Mouse (Mus musculus) brown adipose tissue, adult 24 weeks (tissue): Measurements from ENCODE around the gene Ap5b1. TPM values are rescaled to one million over a fixed set of nuclear protein-coding genes. Genes with fewer than 3 reads are reported as not detected.

ENCODE experiments used
- H3K27ac ChIP-seq: fragments of 200-500 bp; replicated peaks from 2 replicates; pipeline ENCODE4 v1.5.1; 2012; ENCODE audit warnings: low read depth, mild to moderate bottlenecking, low read length
- H3K4me1 ChIP-seq: fragments of 200-500 bp; 2 replicates; pipeline ENCODE4 v1.6.1; 2012; ENCODE audit warnings: low read length, mixed read lengths; ENCODE audit not compliant: control insufficient read depth, insufficient read depth, insufficient read length
- H3K4me3 ChIP-seq: fragments of 200-500 bp; 2 replicates; pipeline ENCODE4 v1.5.1; 2012; ENCODE audit warnings: low read depth, mild to moderate bottlenecking, low read length, moderate library complexity; ENCODE audit not compliant: insufficient read depth
- polyA plus RNA-seq: library from polyadenylated mRNA; stranded (reverse); fragments of >200 nt; gene quantifications from 2 replicates; pipeline ENCODE4 v1.2.4, GENCODE M21; 2012; ENCODE audit not compliant: missing spikeins, insufficient read depth, insufficient read length

Gene Ap5b1
- polyA plus RNA-seq, 1 experiment, result 2.1 TPM

GRCm38 (mm10) chr19:5559631-5560456 is 8.0 kb upstream of the Ap5b1 start:
- Histone ChIP-seq H3K4me1 (peaks cover 8% of the 10 kb centered on the region; the same call in 1 of the 2 replicates), H3K27ac (no peak overlapping the region), H3K4me3 (peak overlapping the region; percentile 35)

GRCm38 (mm10) chr19:5560457-5561041 is 7.3 kb upstream of the Ap5b1 start, which contains the start of gene Ovol1:
Gene Ovol1, minus strand, starts transcription at chr19:5560646.
- Histone ChIP-seq H3K27ac (no peak within 1 kb of the TSS), H3K4me3 (peak within 1 kb of the TSS; percentile 35), H3K4me1 (peaks cover 8% of the 10 kb centered on the region; the same call in 1 of the 2 replicates)

GRCm38 (mm10) chr19:5561252-5561790 is 6.5 kb upstream of the Ap5b1 start:
- Histone ChIP-seq H3K4me1 (peaks cover 8% of the 10 kb centered on the region; the same call in 1 of the 2 replicates), H3K4me3 (0 out of 2 replicates have a peak overlapping the region, but pooled peaks have one; percentile 35), H3K27ac (no peak overlapping the region)

GRCm38 (mm10) chr19:5561886-5562285 is 5.9 kb upstream of the Ap5b1 start:
- no peak overlapping the region for H3K27ac ChIP-seq

GRCm38 (mm10) chr19:5562776-5563175 is 5.0 kb upstream of the Ap5b1 start:
- peaks cover 11% of the 10 kb centered on the region; the same call in 1 of the 2 replicates for H3K4me1 ChIP-seq
- no peak overlapping the region for H3K4me3 ChIP-seq
- H3K27ac ChIP-seq, result no peak overlapping the region

More at GRCm38 (mm10) chr19:5561886-5562285, 5.9 kb upstream of the Ap5b1 start:
- Histone ChIP-seq H3K4me1 (peaks cover 11% of the 10 kb centered on the region; the same call in 1 of the 2 replicates), H3K4me3 (no peak overlapping the region)

GRCm38 (mm10) chr19:5566316-5566715 is 1.5 kb upstream of the Ap5b1 start:
- H3K4me1 ChIP-seq, result peaks cover 4% of the 10 kb centered on the region; the same call in 1 of the 2 replicates
- H3K27ac ChIP-seq, result no peak overlapping the region
- H3K4me3 ChIP-seq, result no peak overlapping the region

GRCm38 (mm10) chr19:5567180-5567533 is 668 bp upstream of the Ap5b1 start:
- Histone ChIP-seq H3K27ac (peak overlapping the region; percentile 86), H3K4me1 (peaks cover 4% of the 10 kb centered on the region; the same call in 1 of the 2 replicates), H3K4me3 (peak overlapping the region; percentile 97)

GRCm38 (mm10) chr19:5568470-5569140 is 780 bp downstream of the Ap5b1 start:
- Histone ChIP-seq H3K4me3 (peak overlapping the region; percentile 97), H3K4me1 (peaks cover 12% of the 10 kb centered on the region; the same call in 1 of the 2 replicates), H3K27ac (peak overlapping the region; percentile 22)

GRCm38 (mm10) chr19:5569521-5569920 is 1.7 kb downstream of the Ap5b1 start:
- Histone ChIP-seq H3K27ac (no peak overlapping the region), H3K4me1 (peaks cover 12% of the 10 kb centered on the region; the same call in 1 of the 2 replicates), H3K4me3 (no peak overlapping the region)

GRCm38 (mm10) chr19:5570353-5571246 is 2.8 kb downstream of the Ap5b1 start:
- Histone ChIP-seq H3K4me3 (no peak overlapping the region), H3K27ac (no peak overlapping the region), H3K4me1 (peaks cover 12% of the 10 kb centered on the region; the same call in 1 of the 2 replicates)

GRCm38 (mm10) chr19:5571831-5572230 is 4.0 kb downstream of the Ap5b1 start:
- Histone ChIP-seq H3K4me3 (no peak overlapping the region), H3K4me1 (peaks cover 9% of the 10 kb centered on the region; the same call in 1 of the 2 replicates), H3K27ac (peak overlapping the region; percentile 71)

- Histone ChIP-seq H3K4me3 (no peak overlapping the region), H3K4me1 (peaks cover 8% of the 10 kb centered on the region; the same call in 1 of the 2 replicates), H3K27ac (peak overlapping the region; percentile 71)
Observed at GRCm38 (mm10) chr19:5572331-5573125, 4.7 kb downstream of the Ap5b1 start.

- Histone ChIP-seq H3K4me1 (peaks cover 13% of the 10 kb centered on the region), H3K4me3 (no peak overlapping the region), H3K27ac (no peak overlapping the region)
Observed at GRCm38 (mm10) chr19:5575336-5575735, 7.5 kb downstream of the Ap5b1 start.
